Mouse (Mus musculus): Measurements from ENCODE around the gene Nupl1. TPM values are rescaled to one million over a fixed set of nuclear protein-coding genes. Genes with fewer than 3 reads are reported as not detected.

Nupl1 gene
- polyA plus RNA-seq, 1 experiment = 0.06 TPM

- TF ChIP-seq CTCF (conservative IDR thresholded peaks at IDR 0.05; ENCODE audit: insufficient read depth, insufficient read length, low read depth, low read length) = no peak
- no peak for TF ChIP-seq POLR2A (IDR thresholded peaks at IDR 0.05; ENCODE audit: low read depth, low read length)
- Histone ChIP-seq H3K27ac (ENCODE audit: insufficient read depth, low read depth, low read length) (no peak overlapping the region), H3K36me3 (ENCODE audit: control insufficient read depth, insufficient read depth, low read length) (no peaks in the 10 kb centered on the region), H3K4me3 (ENCODE audit: insufficient read depth, low read depth, low read length) (no peak overlapping the region), H3K4me1 (ENCODE audit: control insufficient read depth, insufficient read depth, low read length) (peaks cover 4% of the 10 kb centered on the region; the same call in 1 of the 2 replicates), H3K27me3 (replicated peaks; ENCODE audit: control insufficient read depth, insufficient read depth, low read length) (no peaks in the 10 kb centered on the region)
- WGBS = 75% methylated on average over 4 of the region's 4 CpGs
- no peak for DNase-seq
Observed at GRCm38 (mm10) chr14:60257101-60257500, 5.9 kb upstream of the Nupl1 start.

DNA sequence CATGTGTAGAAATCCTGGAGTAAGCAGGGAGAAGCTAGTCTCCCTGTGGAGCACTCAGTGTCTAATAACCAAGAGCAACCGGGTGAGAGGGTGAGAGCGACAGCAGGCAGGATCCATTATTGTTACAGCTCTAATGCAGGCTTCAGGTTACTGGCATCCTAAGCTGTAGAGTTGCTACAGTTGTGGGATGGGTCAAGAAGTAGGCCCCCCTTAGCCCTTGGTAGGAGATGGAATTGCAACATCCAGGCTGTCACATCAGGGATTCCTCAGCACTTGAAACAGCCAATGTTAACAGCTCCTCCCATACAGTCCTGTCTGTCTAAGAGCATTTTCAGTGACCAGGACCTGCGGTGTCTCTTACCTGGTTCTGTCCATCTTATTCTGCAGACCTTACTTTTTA is 5.1 kb upstream of the Nupl1 start:
- no peak for DNase-seq
- Histone ChIP-seq H3K36me3 (ENCODE audit: control insufficient read depth, insufficient read depth, low read length) (no peaks in the 10 kb centered on the region), H3K27ac (ENCODE audit: insufficient read depth, low read depth, low read length) (no peak overlapping the region), H3K4me3 (ENCODE audit: insufficient read depth, low read depth, low read length) (no peak overlapping the region), H3K27me3 (replicated peaks; ENCODE audit: control insufficient read depth, insufficient read depth, low read length) (no peaks in the 10 kb centered on the region), H3K4me1 (ENCODE audit: control insufficient read depth, insufficient read depth, low read length) (peaks cover 4% of the 10 kb centered on the region; the same call in 1 of the 2 replicates)
- WGBS = 32% methylated on average over 3 of the region's 3 CpGs
- TF ChIP-seq POLR2A (IDR thresholded peaks at IDR 0.05; ENCODE audit: low read depth, low read length) (no peak), CTCF (conservative IDR thresholded peaks at IDR 0.05; ENCODE audit: insufficient read depth, insufficient read length, low read depth, low read length) (no peak)

DNA sequence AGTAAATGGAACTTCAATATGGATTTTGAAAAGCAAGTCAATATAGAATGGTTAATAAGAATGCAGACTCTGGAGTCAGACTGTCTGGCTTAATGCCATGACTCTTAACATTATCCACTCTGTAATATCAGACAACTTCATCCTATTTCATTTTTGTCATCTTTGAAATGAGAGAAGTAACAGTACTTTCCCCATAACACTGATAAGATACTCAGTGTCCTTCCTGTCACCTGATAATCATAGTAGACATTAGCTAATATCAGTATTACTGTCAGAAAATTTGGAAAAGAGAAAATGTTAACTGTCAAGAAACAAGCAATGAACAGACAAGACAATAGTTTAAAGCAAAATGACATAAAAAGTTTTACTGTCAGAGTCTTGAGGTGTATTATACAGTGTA is 3.5 kb upstream of the Nupl1 start:
- H3K4me3 ChIP-seq (ENCODE audit: insufficient read depth, low read depth, low read length) = no peak overlapping the region
- H3K27me3 ChIP-seq (replicated peaks; ENCODE audit: control insufficient read depth, insufficient read depth, low read length) = no peaks in the 10 kb centered on the region
- TF ChIP-seq POLR2A (IDR thresholded peaks at IDR 0.05; ENCODE audit: low read depth, low read length) = no peak
- TF ChIP-seq CTCF (conservative IDR thresholded peaks at IDR 0.05; ENCODE audit: insufficient read depth, insufficient read length, low read depth, low read length) = no peak
- H3K36me3 ChIP-seq (ENCODE audit: control insufficient read depth, insufficient read depth, low read length) = no peaks in the 10 kb centered on the region
- DNase-seq = no peak
- no peak overlapping the region for H3K27ac ChIP-seq (ENCODE audit: insufficient read depth, low read depth, low read length)
- H3K4me1 ChIP-seq (ENCODE audit: control insufficient read depth, insufficient read depth, low read length) = peaks cover 4% of the 10 kb centered on the region; the same call in 1 of the 2 replicates

- H3K36me3 ChIP-seq (ENCODE audit: control insufficient read depth, insufficient read depth, low read length) = no peaks in the 10 kb centered on the region
- DNase-seq = no peak
- no peak overlapping the region for H3K27ac ChIP-seq (ENCODE audit: insufficient read depth, low read depth, low read length)
Observed at GRCm38 (mm10) chr14:60253466-60253865, 2.2 kb upstream of the Nupl1 start.

GRCm38 (mm10) chr14:60252004-60253000 is 1.1 kb upstream of the Nupl1 start:
- no peaks in the 10 kb centered on the region for H3K36me3 ChIP-seq (ENCODE audit: control insufficient read depth, insufficient read depth, low read length)
- H3K4me1 ChIP-seq (ENCODE audit: control insufficient read depth, insufficient read depth, low read length) = peaks cover 4% of the 10 kb centered on the region; the same call in 1 of the 2 replicates
- DNase-seq = peak; percentile 14
- 12% methylated on average over 15 of the region's 15 CpGs for WGBS
- peak overlapping the region; percentile 69 for H3K27ac ChIP-seq (ENCODE audit: insufficient read depth, low read depth, low read length)
- TF ChIP-seq CTCF (conservative IDR thresholded peaks at IDR 0.05; ENCODE audit: insufficient read depth, insufficient read length, low read depth, low read length) (no peak), POLR2A (IDR thresholded peaks at IDR 0.05; ENCODE audit: low read depth, low read length) (no peak)
- H3K4me3 ChIP-seq (ENCODE audit: insufficient read depth, low read depth, low read length) = peak overlapping the region; percentile 72
- no peaks in the 10 kb centered on the region for H3K27me3 ChIP-seq (replicated peaks; ENCODE audit: control insufficient read depth, insufficient read depth, low read length)

More at GRCm38 (mm10) chr14:60253466-60253865, 2.2 kb upstream of the Nupl1 start:
- H3K27me3 ChIP-seq (replicated peaks; ENCODE audit: control insufficient read depth, insufficient read depth, low read length) = no peaks in the 10 kb centered on the region
- TF ChIP-seq CTCF (conservative IDR thresholded peaks at IDR 0.05; ENCODE audit: insufficient read depth, insufficient read length, low read depth, low read length) = no peak
- no peak for TF ChIP-seq POLR2A (IDR thresholded peaks at IDR 0.05; ENCODE audit: low read depth, low read length)
- WGBS = 95% methylated on average over 3 of the region's 3 CpGs
- H3K4me1 ChIP-seq (ENCODE audit: control insufficient read depth, insufficient read depth, low read length) = peaks cover 4% of the 10 kb centered on the region; the same call in 1 of the 2 replicates
- H3K4me3 ChIP-seq (ENCODE audit: insufficient read depth, low read depth, low read length) = no peak overlapping the region

DNA sequence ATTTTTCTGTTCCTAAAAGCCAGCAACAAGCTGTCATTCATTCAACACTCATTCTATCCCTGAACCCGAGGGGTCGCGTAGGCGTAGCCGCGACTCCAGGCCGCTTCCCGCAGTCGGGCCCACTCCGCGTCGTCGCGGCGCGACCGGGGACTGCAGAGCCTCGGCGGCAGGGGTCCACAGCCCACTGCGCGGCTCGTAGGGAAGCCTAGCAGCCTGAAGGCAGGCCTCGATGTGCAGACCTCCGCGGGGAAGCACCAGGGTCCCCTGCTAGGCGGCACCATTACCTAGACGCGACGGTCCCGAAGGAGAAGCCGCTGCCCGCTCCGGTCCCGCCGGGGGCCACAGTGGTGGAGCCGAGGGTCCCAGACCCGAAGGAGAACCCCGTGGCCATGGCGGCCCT is 352 bp downstream of the Nupl1 start:
- no peaks in the 10 kb centered on the region for H3K27me3 ChIP-seq (replicated peaks; ENCODE audit: control insufficient read depth, insufficient read depth, low read length)
- peak overlapping the region; percentile 48 for H3K27ac ChIP-seq (ENCODE audit: insufficient read depth, low read depth, low read length)
- TF ChIP-seq CTCF (conservative IDR thresholded peaks at IDR 0.05; ENCODE audit: insufficient read depth, insufficient read length, low read depth, low read length) (no peak), POLR2A (IDR thresholded peaks at IDR 0.05; ENCODE audit: low read depth, low read length) (no peak)
- H3K4me1 ChIP-seq (ENCODE audit: control insufficient read depth, insufficient read depth, low read length) = peaks cover 4% of the 10 kb centered on the region; the same call in 1 of the 2 replicates
- DNase-seq = no peak
- H3K4me3 ChIP-seq (ENCODE audit: insufficient read depth, low read depth, low read length) = peak overlapping the region; percentile 79
- WGBS = under 1% methylated on average over 39 of the region's 39 CpGs
- H3K36me3 ChIP-seq (ENCODE audit: control insufficient read depth, insufficient read depth, low read length) = no peaks in the 10 kb centered on the region

- 7% methylated on average over 8 of the region's 8 CpGs for WGBS
- DNase-seq = no peak
- Histone ChIP-seq H3K4me1 (ENCODE audit: control insufficient read depth, insufficient read depth, low read length) (peaks cover 4% of the 10 kb centered on the region; the same call in 1 of the 2 replicates), H3K27me3 (replicated peaks; ENCODE audit: control insufficient read depth, insufficient read depth, low read length) (no peaks in the 10 kb centered on the region), H3K36me3 (ENCODE audit: control insufficient read depth, insufficient read depth, low read length) (no peaks in the 10 kb centered on the region), H3K27ac (ENCODE audit: insufficient read depth, low read depth, low read length) (no peak overlapping the region), H3K4me3 (ENCODE audit: insufficient read depth, low read depth, low read length) (peak overlapping the region; percentile 79; the same call in 1 of the 2 replicates)
- no peak for TF ChIP-seq CTCF (conservative IDR thresholded peaks at IDR 0.05; ENCODE audit: insufficient read depth, insufficient read length, low read depth, low read length)
- TF ChIP-seq POLR2A (IDR thresholded peaks at IDR 0.05; ENCODE audit: low read depth, low read length) = no peak
Observed at GRCm38 (mm10) chr14:60250366-60250765, 865 bp downstream of the Nupl1 start.
